Mouse (Mus musculus): ENCODE measurements at regions not wholly inside any gene's neighbourhood (a gene's known extent, or its start where the extent isn't known, plus 50 kb on each side); places are given as distances from the start of the nearest gene placed in this dataset.

GRCm38 (mm10) chr1:95762244-95762643, 94.9 kb upstream of the St8sia4 start:
- DNase-seq (ENCODE audit: low spot score) = peak; percentile 62

- DNase-seq (ENCODE audit: low spot score) = no peak
These were observed 86.9 kb upstream of the St8sia4 start for GRCm38 (mm10) chr1:95754071-95754915.

- DNase-seq (ENCODE audit: low spot score) = no peak
These were observed 86.1 kb upstream of the St8sia4 start for GRCm38 (mm10) chr1:95753517-95753916.

GRCm38 (mm10) chr1:95748940-95749339, 81.6 kb upstream of the St8sia4 start:
- DNase-seq (ENCODE audit: low spot score) = no peak

- no peak for DNase-seq (ENCODE audit: low spot score)
These were observed 79.9 kb upstream of the St8sia4 start for GRCm38 (mm10) chr1:95747287-95747686.

GRCm38 (mm10) chr1:95744446-95744845, 77.1 kb upstream of the St8sia4 start:
- DNase-seq (ENCODE audit: low spot score) = no peak

- no peak for DNase-seq (ENCODE audit: low spot score)
These were observed 76.0 kb upstream of the St8sia4 start for GRCm38 (mm10) chr1:95743334-95743733.

- no peak for DNase-seq (ENCODE audit: low spot score)
These were observed 52.1 kb upstream of the St8sia4 start for GRCm38 (mm10) chr1:95719449-95719848.

GRCm38 (mm10) chr1:95718794-95719193, 51.4 kb upstream of the St8sia4 start:
- no peak for DNase-seq (ENCODE audit: low spot score)
